Comparison of ENCODE assay signal across 12 mouse cellular contexts in genomic region chr19:15339979-15340304, GRCm38 (mm10).
DNase-seq lines count a peak whose midpoint lies in the region; ATAC-seq lines count a peak whose summit lies in the region.
"Had no signal": no experiment of that assay in that cellular context is flagged by ENCODE, and none has a peak within 500 bp of the region (broad histone marks: within the 10 kb centered on the region; RNA-seq: fewer than 3 reads in every experiment).

No protein-coding gene starts in this region.

- DNase-seq in midbrain, embryonic 10.5 days (ENCODE audit: low spot score): no peak
- no peak for DNase-seq in forebrain, embryonic 11.5 days (ENCODE audit: low spot score)
- no peak for DNase-seq in gastrocnemius, adult 18-20 months (ENCODE audit: low spot score)
- no peak for DNase-seq in frontal cortex, adult 2 months (ENCODE audit: extremely low spot score in 1 of 2, low spot score in 1 of 2)
- DNase-seq: cerebellum, adult 2 months; kidney, adult 11 months; lung, postnatal 14 days; thymus, adult 2 months had no signal

- peak; percentile 24; the same call in 1 of the 2 replicates for ATAC-seq in midbrain, embryonic 12.5 days (ENCODE audit: low FRiP score, low read depth)
- ATAC-seq in forebrain, embryonic 11.5 days (replicated peaks; ENCODE audit: low FRiP score): no peak; the same call in 1 of the 2 replicates
- peak; percentile 38 for ATAC-seq in hindbrain, embryonic 16.5 days
- peak; percentile 43; the same call in 1 of the 2 replicates for ATAC-seq in neural tube, embryonic 15.5 days (ENCODE audit: low FRiP score)

- no peaks in the 10 kb centered on the region for H3K9me3 ChIP-seq in midbrain, embryonic 12.5 days
- no peaks in the 10 kb centered on the region for H3K9me3 ChIP-seq in midbrain, embryonic 10.5 days (replicated peaks)
- H3K9me3 ChIP-seq in forebrain, embryonic 11.5 days (ENCODE audit: control insufficient read depth, low read length): no peaks in the 10 kb centered on the region
- no peaks in the 10 kb centered on the region for H3K9me3 ChIP-seq in hindbrain, embryonic 16.5 days (ENCODE audit: control insufficient read depth, low read length)
- no peaks in the 10 kb centered on the region for H3K9me3 ChIP-seq in neural tube, embryonic 15.5 days (replicated peaks)

- H3K36me3 ChIP-seq in midbrain, embryonic 12.5 days: no peaks in the 10 kb centered on the region
- H3K36me3 ChIP-seq in midbrain, embryonic 10.5 days: no peaks in the 10 kb centered on the region
- H3K36me3 ChIP-seq in forebrain, embryonic 11.5 days (ENCODE audit: control insufficient read depth, insufficient read depth, low read length): no peaks in the 10 kb centered on the region
- H3K36me3 ChIP-seq in hindbrain, embryonic 16.5 days (ENCODE audit: control insufficient read depth, insufficient read depth, low read length): no peaks in the 10 kb centered on the region
- H3K36me3 ChIP-seq in neural tube, embryonic 15.5 days: no peaks in the 10 kb centered on the region

- H3K27ac ChIP-seq in midbrain, embryonic 12.5 days (replicated peaks): peak overlapping the region; percentile 47
- no peak overlapping the region for H3K27ac ChIP-seq in midbrain, embryonic 10.5 days (replicated peaks)
- peak overlapping the region; percentile 67; the same call in 1 of the 2 replicates for H3K27ac ChIP-seq in forebrain, embryonic 11.5 days (ENCODE audit: low read depth, low read length)
- H3K27ac ChIP-seq in hindbrain, embryonic 16.5 days (ENCODE audit: low read depth, low read length): no peak overlapping the region
- H3K27ac ChIP-seq in neural tube, embryonic 15.5 days (replicated peaks): 0 out of 2 replicates have a peak overlapping the region, but pooled peaks have one; percentile 19

- peak overlapping the region; percentile 17; the same call in 1 of the 2 replicates for H3K4me2 ChIP-seq in midbrain, embryonic 12.5 days (replicated peaks)
- no peak overlapping the region for H3K4me2 ChIP-seq in forebrain, embryonic 11.5 days (ENCODE audit: low read depth, low read length, severe bottlenecking)
- peak overlapping the region; percentile 20 for H3K4me2 ChIP-seq in hindbrain, embryonic 16.5 days (ENCODE audit: low read length)
- peak overlapping the region; percentile 48 for H3K4me2 ChIP-seq in neural tube, embryonic 15.5 days

- peaks cover 10% of the 10 kb centered on the region; the same call in 1 of the 2 replicates for H3K4me1 ChIP-seq in midbrain, embryonic 12.5 days
- H3K4me1 ChIP-seq in midbrain, embryonic 10.5 days: peaks cover 9% of the 10 kb centered on the region; the same call in 1 of the 2 replicates
- peaks cover 5% of the 10 kb centered on the region; the same call in 1 of the 2 replicates for H3K4me1 ChIP-seq in forebrain, embryonic 11.5 days (replicated peaks; ENCODE audit: control insufficient read depth, insufficient read depth, low read length)
- H3K4me1 ChIP-seq in hindbrain, embryonic 16.5 days (ENCODE audit: control insufficient read depth, insufficient read depth, low read depth, low read length): peaks cover 8% of the 10 kb centered on the region
- peaks cover 18% of the 10 kb centered on the region for H3K4me1 ChIP-seq in neural tube, embryonic 15.5 days

- H3K27me3 ChIP-seq in midbrain, embryonic 12.5 days: no peaks in the 10 kb centered on the region
- no peaks in the 10 kb centered on the region for H3K27me3 ChIP-seq in midbrain, embryonic 10.5 days (ENCODE audit: low read depth, poor library complexity, severe bottlenecking)
- no peaks in the 10 kb centered on the region for H3K27me3 ChIP-seq in forebrain, embryonic 11.5 days (ENCODE audit: control insufficient read depth, insufficient read depth, low read length)
- no peaks in the 10 kb centered on the region; the same call in 1 of the 2 replicates for H3K27me3 ChIP-seq in hindbrain, embryonic 16.5 days (replicated peaks; ENCODE audit: control insufficient read depth, insufficient read depth, low read length)
- 0 out of 2 replicates have a peak, but pooled peaks cover 6% of the 10 kb centered on the region for H3K27me3 ChIP-seq in neural tube, embryonic 15.5 days (replicated peaks)

- 66% methylated on average over 11 of the region's 11 CpGs for WGBS in midbrain, embryonic 12.5 days
- WGBS in midbrain, embryonic 10.5 days: 69% methylated on average over 11 of the region's 11 CpGs
- 58% methylated on average over 11 of the region's 11 CpGs for WGBS in forebrain, embryonic 11.5 days
- 52% methylated on average over 11 of the region's 11 CpGs for WGBS in hindbrain, embryonic 16.5 days
- WGBS in neural tube, embryonic 15.5 days: 15% methylated on average over 11 of the region's 11 CpGs

- no peak overlapping the region for H3K4me3 ChIP-seq in midbrain, embryonic 12.5 days
- no peak overlapping the region for H3K4me3 ChIP-seq in midbrain, embryonic 10.5 days
- H3K4me3 ChIP-seq in forebrain, embryonic 11.5 days (ENCODE audit: low read depth, low read length): no peak overlapping the region
- H3K4me3 ChIP-seq in hindbrain, embryonic 16.5 days (ENCODE audit: low read length): no peak overlapping the region
- H3K4me3 ChIP-seq in neural tube, embryonic 15.5 days (replicated peaks): no peak overlapping the region
- H3K4me3 ChIP-seq: erythroblast, embryonic 14.5 days had no signal

- H3K9ac ChIP-seq in midbrain, embryonic 12.5 days (replicated peaks): no peak overlapping the region
- 0 out of 2 replicates have a peak overlapping the region, but pooled peaks have one; percentile 20 for H3K9ac ChIP-seq in forebrain, embryonic 11.5 days (ENCODE audit: low read length)
- no peak overlapping the region; the same call in 1 of the 2 replicates for H3K9ac ChIP-seq in hindbrain, embryonic 16.5 days (ENCODE audit: low read depth, low read length)
- no peak overlapping the region for H3K9ac ChIP-seq in neural tube, embryonic 15.5 days (replicated peaks)

Comparison
In these comparisons a context has a peak if more than half of its experiments do, and no peak if none do; other contexts are left out.
1. H3K27ac ChIP-seq: peak in midbrain, embryonic 12.5 days (single experiment), forebrain, embryonic 11.5 days (single experiment) and neural tube, embryonic 15.5 days (single experiment); none in midbrain, embryonic 10.5 days (single experiment) and hindbrain, embryonic 16.5 days (single experiment).